ENCODE assay signal across 8 mouse cellular contexts in the genomic region with DNA sequence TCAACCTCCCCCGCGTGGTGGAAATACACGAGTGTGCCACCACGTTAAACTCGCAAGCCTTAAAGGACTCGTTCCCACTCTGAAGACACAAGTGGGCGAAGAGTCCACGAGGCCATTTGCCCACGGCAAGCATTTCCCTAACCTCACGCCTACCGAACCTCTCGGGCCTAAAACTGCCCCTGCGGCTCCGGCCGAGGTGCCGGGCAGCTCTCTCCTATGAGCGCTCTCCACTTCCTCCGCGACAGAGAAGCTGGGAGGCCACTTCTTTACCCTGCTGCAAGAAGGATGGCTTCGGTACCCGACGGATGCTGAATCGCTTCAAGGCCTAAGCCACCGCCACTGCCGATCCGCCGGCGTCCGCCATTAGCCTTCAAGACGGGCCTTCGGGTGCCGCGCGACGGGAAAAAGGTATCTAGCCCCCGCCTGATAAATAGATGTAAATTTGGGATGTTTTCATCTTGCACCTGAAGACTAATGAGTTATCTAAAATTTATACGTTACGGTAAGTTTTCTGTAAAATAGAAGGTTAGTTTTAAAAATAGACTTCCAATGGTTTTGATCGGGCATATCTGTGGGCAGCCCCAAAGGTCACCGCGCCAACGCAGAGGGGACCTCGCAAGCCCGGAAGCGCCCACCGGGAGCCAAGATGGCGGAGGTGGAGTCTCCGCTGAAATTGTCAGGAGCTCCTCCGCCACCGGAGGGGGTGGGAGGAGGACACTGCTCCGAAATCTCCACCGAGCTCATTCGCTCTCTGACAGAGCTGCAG. TPM values are rescaled to one million over a fixed set of nuclear protein-coding genes. Genes with fewer than 3 reads are reported as not detected.
DNase-seq lines count a peak whose midpoint lies in the region; ATAC-seq and TF ChIP-seq lines count a peak whose summit lies in the region.

A gene (plus strand): TSS at position 196 of the 766 bp plus-strand sequence.
A gene (minus strand): TSS at position 383 of the 766 bp plus-strand sequence.

- H3K9me3 ChIP-seq in ES-E14 (ENCODE audit: control insufficient read depth, insufficient read depth, low read depth, low read length): no peaks in the 10 kb centered on the region
- no peaks in the 10 kb centered on the region for H3K9me3 ChIP-seq in forebrain, embryonic 16.5 days (ENCODE audit: control insufficient read depth, low read length)
- no peaks in the 10 kb centered on the region for H3K9me3 ChIP-seq in lung, embryonic 14.5 days (ENCODE audit: low read depth, low read length)

- ATAC-seq in forebrain, embryonic 16.5 days: peak; percentile 93
- peak; percentile 92 for ATAC-seq in lung, embryonic 14.5 days (ENCODE audit: insufficient read depth)

- H3K9ac ChIP-seq in ES-E14 (ENCODE audit: insufficient read depth, low read depth, low read length, poor library complexity, severe bottlenecking): peak within 1 kb of the TSS; percentile 100
- H3K9ac ChIP-seq in forebrain, embryonic 16.5 days (replicated peaks; ENCODE audit: low read depth, low read length): peak within 1 kb of the TSS; percentile 90
- peak within 1 kb of the TSS; percentile 98 for H3K9ac ChIP-seq in lung, embryonic 14.5 days

- no peaks in the 10 kb centered on the region; a peak in 1 of 4 replicates for H3K4me1 ChIP-seq in ES-E14 (ENCODE audit: control insufficient read depth in 2 of 2, insufficient read depth in 2 of 2, low read length in 2 of 2, poor library complexity in 1 of 2)
- H3K4me1 ChIP-seq in forebrain, embryonic 16.5 days (replicated peaks; ENCODE audit: control insufficient read depth, insufficient read depth, low read length): peaks cover 23% of the 10 kb centered on the region
- peaks cover 5% of the 10 kb centered on the region; the same call in 1 of the 2 replicates for H3K4me1 ChIP-seq in lung, embryonic 14.5 days (ENCODE audit: insufficient read depth)
- H3K4me1 ChIP-seq in olfactory bulb, adult 2 months (ENCODE audit: control insufficient read depth, insufficient read depth, low read length): 0 out of 2 replicates have a peak, but pooled peaks cover 2% of the 10 kb centered on the region
- peaks cover 7% of the 10 kb centered on the region; the same call in 1 of the 2 replicates for H3K4me1 ChIP-seq in thymus, adult 2 months (replicated peaks; ENCODE audit: control insufficient read depth, insufficient read depth, low read length)

- in situ Hi-C loops in ES-E14 (cut with MboI; ENCODE audit: low sequenced_read_pairs in 2 of 2, unreplicated experiment in 2 of 2): loop anchor here (10.0 to 25.0 kb wide), 2 partner anchors 198 to 441 kb away; no protein-coding TSS in a partner anchor

- WGBS in forebrain, embryonic 16.5 days: under 1% methylated on average over 53 of the region's 53 CpGs
- under 1% methylated on average over 53 of the region's 53 CpGs for WGBS in lung, embryonic 14.5 days
- WGBS in olfactory bulb, adult 2 months: under 1% methylated on average over 53 of the region's 53 CpGs
- under 1% methylated on average over 53 of the region's 53 CpGs for WGBS in thymus, adult 2 months

- no peaks in the 10 kb centered on the region for H3K27me3 ChIP-seq in forebrain, embryonic 16.5 days (replicated peaks; ENCODE audit: control insufficient read depth, insufficient read depth, low read length)
- no peaks in the 10 kb centered on the region for H3K27me3 ChIP-seq in lung, embryonic 14.5 days (ENCODE audit: insufficient read depth, low read length)
- H3K27me3 ChIP-seq in thymus, adult 2 months (ENCODE audit: control insufficient read depth, insufficient read depth, low read length): no peaks in the 10 kb centered on the region

- peak; percentile 74 for DNase-seq in ES-E14 (ENCODE audit: low read depth, low spot score)
- peak; percentile 86 for DNase-seq in cerebellum, adult 11-12 months
- peak; percentile 84 to 90 for DNase-seq in heart, postnatal 36 days
- DNase-seq in layer of hippocampus, adult 2 months (ENCODE audit: low spot score in 2 of 2): peak; percentile 82 to 86
- peak; percentile 95 for DNase-seq in lung, embryonic 14.5 days
- DNase-seq in thymus, adult 2 months: peak; percentile 85

- H3K36me3 ChIP-seq in ES-E14 (ENCODE audit: control insufficient read depth, insufficient read depth, low read length, poor library complexity, severe bottlenecking): peaks cover 33% of the 10 kb centered on the region
- H3K36me3 ChIP-seq in forebrain, embryonic 16.5 days (ENCODE audit: control insufficient read depth, insufficient read depth): peaks cover 28% of the 10 kb centered on the region
- H3K36me3 ChIP-seq in lung, embryonic 14.5 days (ENCODE audit: insufficient read depth): peaks cover 52% of the 10 kb centered on the region
- H3K36me3 ChIP-seq in thymus, adult 2 months (ENCODE audit: control insufficient read depth, insufficient read depth, low read length): peaks cover 40% of the 10 kb centered on the region

- H3K4me3 ChIP-seq in ES-E14 (ENCODE audit: insufficient read depth in 1 of 2, low read depth in 1 of 2, low read length in 2 of 2, poor library complexity in 1 of 2, severe bottlenecking in 1 of 2): peak within 1 kb of the TSS; percentile 93 to 97
- H3K4me3 ChIP-seq in forebrain, embryonic 16.5 days (replicated peaks; ENCODE audit: low read length): peak within 1 kb of the TSS; percentile 96
- H3K4me3 ChIP-seq in layer of hippocampus, adult 2 months: peak within 1 kb of the TSS; percentile 87
- peak within 1 kb of the TSS; percentile 93 for H3K4me3 ChIP-seq in lung, embryonic 14.5 days (ENCODE audit: low read depth, low read length)
- H3K4me3 ChIP-seq in olfactory bulb, adult 2 months (ENCODE audit: insufficient read depth, low read depth, low read length): peak within 1 kb of the TSS; percentile 100
- peak within 1 kb of the TSS; percentile 99 for H3K4me3 ChIP-seq in thymus, adult 2 months (ENCODE audit: control insufficient read depth, insufficient read depth, low read length)

- intact Hi-C loops in heart, postnatal 36 days (cut with DNase I): loop anchor here (5.0 kb wide), 1 partner anchor 246 kb away; a partner anchor contains a TSS

- peak; percentile 31 for TF ChIP-seq CTCF in layer of hippocampus, adult 2 months (conservative IDR thresholded peaks at IDR 0.05)
- no peak for TF ChIP-seq CTCF in lung, embryonic 14.5 days (IDR thresholded peaks at IDR 0.05; ENCODE audit: low read depth)
- TF ChIP-seq CTCF in olfactory bulb, adult 2 months (IDR thresholded peaks at IDR 0.05; ENCODE audit: insufficient read depth, low read depth, low read length): no peak
- 0 out of 2 replicates have a peak, but pooled peaks have one; percentile 8 for TF ChIP-seq CTCF in thymus, adult 2 months (IDR thresholded peaks at IDR 0.05; ENCODE audit: borderline replicate concordance, control insufficient read depth, extremely low read depth, insufficient read depth, low read length, poor library complexity)

- TF ChIP-seq POLR2A in olfactory bulb, adult 2 months (IDR thresholded peaks at IDR 0.05; ENCODE audit: insufficient read depth, low read depth, low read length): peak; percentile 90
- TF ChIP-seq POLR2A in thymus, adult 2 months (IDR thresholded peaks at IDR 0.05; ENCODE audit: control insufficient read depth, extremely low read depth, insufficient read depth, low read length, poor library complexity): peak; percentile 91

- H3K27ac ChIP-seq in ES-E14 (ENCODE audit: insufficient read depth, low read depth, low read length, poor library complexity, severe bottlenecking): peak within 1 kb of the TSS; percentile 93
- peak within 1 kb of the TSS; percentile 82 for H3K27ac ChIP-seq in forebrain, embryonic 16.5 days (ENCODE audit: low read length)
- H3K27ac ChIP-seq in layer of hippocampus, adult 2 months: peak within 1 kb of the TSS; percentile 96
- H3K27ac ChIP-seq in lung, embryonic 14.5 days (ENCODE audit: low read depth): peak within 1 kb of the TSS; percentile 91
- H3K27ac ChIP-seq in olfactory bulb, adult 2 months (ENCODE audit: insufficient read depth, low read depth, low read length): peak within 1 kb of the TSS; percentile 35
- peak within 1 kb of the TSS; percentile 85 for H3K27ac ChIP-seq in thymus, adult 2 months (ENCODE audit: control insufficient read depth, insufficient read depth, low read length)

- peak within 1 kb of the TSS; percentile 96 for H3K4me2 ChIP-seq in forebrain, embryonic 16.5 days (ENCODE audit: low read length)
- peak within 1 kb of the TSS; percentile 80 for H3K4me2 ChIP-seq in lung, embryonic 14.5 days

TF ChIP-seq in ES-E14, 5 proteins besides CTCF, POLR2A, EP300 and RAD21:
- TF ChIP-seq ZC3H11A (IDR thresholded peaks at IDR 0.05; ENCODE audit: borderline replicate concordance, low read depth, low read length) (no peak), HCFC1 (IDR thresholded peaks at IDR 0.05; ENCODE audit: borderline replicate concordance, insufficient read depth, low read length) (peak; percentile 75; the same call in 1 of the 2 replicates)

RNA-seq across cellular contexts. Expression of the first gene that starts in this region (rescaled TPM):
- total RNA-seq in ES-E14 (2012; rRNA removed): 59.4 and 64.7 TPM in 2 replicates
- polyA plus RNA-seq in forebrain, embryonic 16.5 days (2015; fragmentation: Nextera tagmentation; extraction: Ambion mirVana): 65.0 and 69.3 TPM in 2 replicates
- total RNA-seq in heart, postnatal 36 days (2021): 10 to 100 TPM; 74.3 to 78.3 TPM
- total RNA-seq in layer of hippocampus, adult 2 months (2021): 10 to 100 TPM; 61.4 to 64.0 TPM
- polyA plus RNA-seq in lung, embryonic 14.5 days (2014; fragmentation: Nextera tagmentation; extraction: Ambion mirVana): 70.9 and 71.0 TPM in 2 replicates
- not detected in 2 replicates for polyA plus RNA-seq in olfactory bulb, adult 2 months (2012; ENCODE audit: insufficient read depth, insufficient read length, low replicate concordance, missing spikeins)
- polyA plus RNA-seq in thymus, adult 2 months (2012; rRNA removed): 34.0 and 38.3 TPM in 2 replicates

RNA-seq across cellular contexts. Expression of the second gene that starts in this region (rescaled TPM):
- total RNA-seq in ES-E14 (2012; rRNA removed): 210 and 244 TPM in 2 replicates
- polyA plus RNA-seq in forebrain, embryonic 16.5 days (2015; fragmentation: Nextera tagmentation; extraction: Ambion mirVana): 124 and 136 TPM in 2 replicates
- total RNA-seq in heart, postnatal 36 days (2021): 10 to 100 TPM; 37.3 to 39.1 TPM
- 10 to 100 TPM; 71.1 to 74.7 TPM for total RNA-seq in layer of hippocampus, adult 2 months (2021)
- 168 and 174 TPM in 2 replicates for polyA plus RNA-seq in lung, embryonic 14.5 days (2014; fragmentation: Nextera tagmentation; extraction: Ambion mirVana)
- polyA plus RNA-seq in olfactory bulb, adult 2 months (2012; ENCODE audit: insufficient read depth, insufficient read length, low replicate concordance, missing spikeins): 172 TPM in 1 of 2 replicates, not detected in the other
- 78.5 and 82.0 TPM in 2 replicates for polyA plus RNA-seq in thymus, adult 2 months (2012; rRNA removed)

Comparison
In these comparisons a context has a peak if more than half of its experiments do, and no peak if none do; other contexts are left out.
1. Peak in every context shown above with its lines: DNase-seq, ATAC-seq, H3K4me3 ChIP-seq and H3K27ac ChIP-seq.
2. H3K27ac ChIP-seq: peak in every context shown above with its lines; median percentile 96 in layer of hippocampus, adult 2 months; 93 in ES-E14; 91 in lung, embryonic 14.5 days; 85 in thymus, adult 2 months; 82 in forebrain, embryonic 16.5 days; 35 in olfactory bulb, adult 2 months.
3. CTCF ChIP-seq: peak in layer of hippocampus, adult 2 months (single experiment) and thymus, adult 2 months (single experiment); none in lung, embryonic 14.5 days (single experiment) and olfactory bulb, adult 2 months (single experiment).